Mouse (Mus musculus) forebrain, embryonic 11.5 days (tissue): Measurements from ENCODE around the gene Ttc16. TPM values are rescaled to one million over a fixed set of nuclear protein-coding genes. Genes with fewer than 3 reads are reported as not detected.
A peak's percentile ranks its signal among the peaks of the same experiment; 100 is the strongest.

Experiments used
- ATAC-seq: fragments of 200-750 bp; cut with Nextera tagmentation; replicated peaks from 2 replicates; pipeline ENCODE4 v1.8.0; 2017; ENCODE audit warnings: moderate TSS enrichment; ENCODE audit not compliant: low FRiP score
- DNase-seq: peaks from one replicate; pipeline ENCODE4 v3.0.0-alpha.2; 2017; ENCODE audit warnings: low spot score
- H3K27ac ChIP-seq: fragments of 300-500 bp; sonication (generic); 2 replicates; pipeline ENCODE4 v1.5.1; 2014; ENCODE audit warnings: low read depth, low read length
- H3K27me3 ChIP-seq: fragments of 300-500 bp; sonication (generic); 2 replicates; pipeline ENCODE4 v1.6.1; 2014; ENCODE audit warnings: mild to moderate bottlenecking, low read length, mixed read lengths; ENCODE audit not compliant: control insufficient read depth, insufficient read depth
- H3K36me3 ChIP-seq: fragments of 300-500 bp; sonication (generic); 2 replicates; pipeline ENCODE4 v1.6.1; 2014; ENCODE audit warnings: mild to moderate bottlenecking, low read length, moderate library complexity, mixed read lengths; ENCODE audit not compliant: control insufficient read depth, insufficient read depth
- H3K4me1 ChIP-seq: fragments of 300-500 bp; sonication (generic); replicated peaks from 2 replicates; pipeline ENCODE4 v1.6.1; 2014; ENCODE audit warnings: low read length, mixed read lengths; ENCODE audit not compliant: control insufficient read depth, insufficient read depth
- H3K4me2 ChIP-seq: fragments of 300-500 bp; sonication (generic); 2 replicates; pipeline ENCODE4 v1.6.1; 2014; ENCODE audit warnings: low read depth, mild to moderate bottlenecking, low read length, moderate library complexity, mixed read lengths; ENCODE audit not compliant: severe bottlenecking
- H3K4me3 ChIP-seq: fragments of 300-500 bp; sonication (generic); 2 replicates; pipeline ENCODE4 v1.5.1; 2014; ENCODE audit warnings: low read depth, low read length
- H3K9ac ChIP-seq: fragments of 300-500 bp; sonication (generic); 2 replicates; pipeline ENCODE4 v1.6.1; 2014; ENCODE audit warnings: low read length
- H3K9me3 ChIP-seq: fragments of 300-500 bp; sonication (generic); 2 replicates; pipeline ENCODE4 v1.6.1; 2016; ENCODE audit warnings: low read length, mixed read lengths; ENCODE audit not compliant: control insufficient read depth
- WGBS: fragments of 180-500 bp; shearing (Covaris S2); extraction: QIAGEN DNeasy Blood & Tissue Kit; methylation state at CpG from one replicate; pipeline ENCODE4 v1.1.7; 2014; 5-methylcytosine and 5-hydroxymethylcytosine counted together
- polyA plus RNA-seq: library from polyadenylated mRNA; unstranded; fragments of >200 nt; fragmentation: Nextera tagmentation; extraction: Ambion mirVana; gene quantifications from 2 replicates; pipeline ENCODE4 v1.2.1, GENCODE M21; 2014

Ttc16 gene
- polyA plus RNA-seq, 1 experiment from 2014 or later: 0.80 TPM

DNA sequence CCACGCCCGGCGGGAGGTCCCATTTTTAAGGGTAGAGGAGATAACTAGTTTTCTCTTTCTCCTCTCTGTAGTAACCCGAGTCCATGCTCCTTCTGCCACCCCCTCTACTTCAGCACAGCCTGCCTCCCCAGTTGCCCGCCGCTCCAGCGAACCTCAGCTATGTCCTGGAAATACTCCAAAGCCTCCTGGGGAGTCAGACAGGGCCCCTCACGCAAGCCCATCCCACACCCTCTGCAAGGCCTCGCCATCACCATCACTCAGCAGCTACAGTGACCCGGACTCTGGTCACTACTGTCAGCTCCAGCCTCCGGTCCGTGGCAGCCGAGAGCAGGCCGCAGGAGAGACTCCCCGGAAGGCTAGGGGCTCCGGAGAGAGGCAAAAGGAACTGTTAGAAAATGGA lies 26.4 kb downstream of the Ttc16 start:
- 89% methylated on average over 16 of the region's 16 CpGs for WGBS
- Histone ChIP-seq H3K4me2 (no peak overlapping the region), H3K4me1 (0 out of 2 replicates have a peak, but pooled peaks cover 4% of the 10 kb centered on the region), H3K9ac (no peak overlapping the region), H3K27me3 (no peaks in the 10 kb centered on the region), H3K4me3 (no peak overlapping the region), H3K9me3 (no peaks in the 10 kb centered on the region), H3K36me3 (no peaks in the 10 kb centered on the region; the same call in 1 of the 2 replicates), H3K27ac (no peak overlapping the region)
- ATAC-seq: no peak
- DNase-seq: no peak

DNA sequence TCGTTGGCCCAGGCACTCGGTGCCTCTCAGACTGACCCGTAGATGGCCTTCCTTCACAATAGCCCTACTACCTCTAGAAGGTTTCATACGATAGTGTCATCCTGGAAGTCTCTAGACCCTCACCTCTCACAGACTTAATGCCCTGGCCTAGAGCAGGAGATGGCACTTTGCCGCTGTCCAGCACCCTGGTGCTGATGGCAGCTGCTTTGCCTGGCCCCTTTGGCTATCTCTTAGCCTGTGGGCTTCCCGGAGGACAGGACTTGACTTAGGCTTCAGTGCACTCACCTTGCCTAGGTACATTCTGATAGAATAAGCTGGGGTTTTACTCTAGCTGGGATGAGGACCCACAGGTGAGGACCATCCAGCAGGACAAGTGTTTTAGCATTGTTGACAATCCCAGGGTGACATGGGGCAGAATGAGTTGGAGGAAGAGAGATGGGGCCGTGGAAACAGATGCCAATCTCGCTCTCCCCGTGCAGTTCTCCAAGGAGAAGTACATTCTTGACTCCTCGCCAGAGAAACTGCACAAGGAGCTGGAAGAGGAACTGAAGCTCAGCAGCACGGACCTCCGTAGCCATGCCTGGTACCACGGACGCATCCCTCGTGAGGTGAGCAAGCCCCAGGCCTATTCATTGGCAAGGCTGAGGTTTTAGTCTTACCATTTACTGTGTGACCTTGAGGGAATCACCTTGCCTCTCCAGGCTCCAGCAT lies 31.0 kb downstream of the Ttc16 start:
- DNase-seq: no peak
- Histone ChIP-seq H3K27me3 (0 out of 2 replicates have a peak, but pooled peaks cover 3% of the 10 kb centered on the region), H3K4me2 (no peak overlapping the region), H3K27ac (no peak overlapping the region), H3K36me3 (no peaks in the 10 kb centered on the region; the same call in 1 of the 2 replicates), H3K9ac (no peak overlapping the region), H3K9me3 (no peaks in the 10 kb centered on the region), H3K4me3 (no peak overlapping the region), H3K4me1 (peaks cover 4% of the 10 kb centered on the region; the same call in 1 of the 2 replicates)
- WGBS: 78% methylated on average over 15 of the region's 15 CpGs
- no peak for ATAC-seq

DNA sequence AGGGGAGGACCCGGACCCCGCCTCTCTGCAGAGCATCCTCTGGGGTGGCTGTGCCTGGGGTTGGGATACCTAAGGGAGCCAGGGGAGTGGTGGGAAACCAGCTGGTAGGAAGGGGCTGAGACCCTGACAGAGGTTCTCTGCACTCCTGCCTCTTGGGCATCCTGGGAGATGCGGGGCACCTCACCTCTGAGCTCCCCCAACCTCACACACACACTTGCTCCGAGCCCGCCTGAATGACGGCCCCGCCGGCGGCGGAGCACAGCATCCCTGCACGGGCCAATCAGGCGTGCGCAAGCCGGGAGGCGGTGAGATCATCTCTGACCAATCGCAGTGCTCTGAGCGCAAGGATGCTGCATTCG lies 33.3 kb downstream of the Ttc16 start:
- H3K4me1 ChIP-seq: peaks cover 4% of the 10 kb centered on the region; the same call in 1 of the 2 replicates
- H3K9ac ChIP-seq: peak overlapping the region; percentile 76
- no peaks in the 10 kb centered on the region; the same call in 1 of the 2 replicates for H3K36me3 ChIP-seq
- ATAC-seq (peak; percentile 88), DNase-seq (peak; percentile 89)
- WGBS: 4% methylated on average over 18 of the region's 18 CpGs
- H3K4me2 ChIP-seq: peak overlapping the region; percentile 99
- H3K4me3 ChIP-seq: peak overlapping the region; percentile 71
- H3K27ac ChIP-seq: peak overlapping the region; percentile 70
- H3K27me3 ChIP-seq: 0 out of 2 replicates have a peak, but pooled peaks cover 3% of the 10 kb centered on the region
- H3K9me3 ChIP-seq: no peaks in the 10 kb centered on the region

DNA sequence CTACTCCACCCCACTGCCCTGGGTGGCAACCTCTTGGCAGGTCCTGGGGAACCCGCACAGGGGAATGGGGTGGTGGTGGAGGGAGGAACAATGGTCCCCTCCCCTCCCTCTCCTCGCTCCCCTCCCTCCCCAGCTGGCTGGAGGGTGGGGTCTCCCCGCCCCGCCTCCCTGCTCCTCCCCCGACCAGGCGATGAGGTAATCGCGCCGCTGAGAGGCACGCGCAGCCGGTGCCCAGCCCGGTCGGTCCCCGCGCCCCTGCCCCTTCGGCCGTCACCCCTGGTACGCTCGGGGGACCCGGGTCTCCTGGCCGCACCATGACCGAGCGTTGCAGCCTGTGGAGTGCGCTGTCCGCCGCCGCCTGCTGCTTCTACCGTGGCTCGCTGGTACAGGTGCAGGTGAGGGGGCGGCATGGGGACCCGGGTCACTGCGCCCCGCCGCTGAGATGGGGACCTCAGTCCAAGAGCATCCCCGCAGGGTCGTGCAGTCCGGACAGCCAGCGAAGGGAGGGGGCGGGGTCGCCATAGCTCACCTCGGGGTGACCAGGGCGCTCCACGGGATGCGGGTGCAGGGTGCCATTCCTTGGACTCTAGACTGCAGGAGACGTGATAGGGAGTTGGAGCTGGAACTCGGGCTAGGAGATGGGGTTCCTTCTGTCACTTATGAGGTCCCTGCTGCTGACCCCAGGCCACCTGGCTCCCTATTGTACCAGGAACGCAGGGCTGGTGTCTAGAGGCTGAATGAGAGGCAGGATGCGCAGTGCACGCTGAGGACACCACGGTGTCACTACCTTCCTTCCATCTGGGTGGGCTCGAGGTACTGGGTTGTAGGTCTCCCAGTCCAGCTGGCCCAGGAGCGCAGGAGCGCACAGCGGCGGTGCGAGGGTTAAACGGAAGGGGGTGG lies 33.9 kb downstream of the Ttc16 start:
- 2% methylated on average over 51 of the region's 58 CpGs for WGBS
- Histone ChIP-seq H3K9me3 (no peaks in the 10 kb centered on the region), H3K9ac (peak overlapping the region; percentile 76), H3K4me1 (peaks cover 4% of the 10 kb centered on the region; the same call in 1 of the 2 replicates), H3K4me2 (peak overlapping the region; percentile 99), H3K27me3 (0 out of 2 replicates have a peak, but pooled peaks cover 3% of the 10 kb centered on the region), H3K27ac (peak overlapping the region; percentile 70), H3K4me3 (peak overlapping the region; percentile 71), H3K36me3 (no peaks in the 10 kb centered on the region)
- DNase-seq (peak; percentile 88), ATAC-seq (peak; percentile 70)

DNA sequence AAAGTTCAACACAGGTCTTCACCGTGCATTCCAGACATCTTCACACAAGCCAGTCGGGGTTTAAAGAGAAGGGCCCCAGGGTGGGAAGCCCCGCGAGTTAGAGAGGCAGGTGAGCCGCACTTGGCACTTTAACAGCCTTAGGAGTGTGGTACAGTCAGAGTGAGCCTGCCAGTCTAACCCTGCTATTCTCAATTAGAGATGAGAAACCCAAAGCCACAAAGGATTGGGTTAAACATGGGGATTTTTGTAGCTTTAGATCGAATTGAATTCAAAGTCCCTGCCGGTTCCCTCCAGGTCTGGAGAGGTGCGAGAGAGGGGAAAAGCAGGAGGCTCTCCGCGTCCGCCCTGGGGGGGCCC lies 34.5 kb downstream of the Ttc16 start, which contains the start of gene 6330409D20Rik:
6330409D20Rik (minus strand) TSS at position 101 of the 357 bp plus-strand sequence.
- peak within 1 kb of the TSS; percentile 76 for H3K9ac ChIP-seq
- DNase-seq: no peak
- WGBS: 5% methylated on average over 11 of the region's 11 CpGs
- H3K4me1 ChIP-seq: peaks cover 4% of the 10 kb centered on the region; the same call in 1 of the 2 replicates
- H3K27ac ChIP-seq: peak within 1 kb of the TSS; percentile 70
- no peaks in the 10 kb centered on the region for H3K9me3 ChIP-seq
- peak within 1 kb of the TSS; percentile 99 for H3K4me2 ChIP-seq
- H3K4me3 ChIP-seq: peak within 1 kb of the TSS; percentile 71
- no peaks in the 10 kb centered on the region for H3K36me3 ChIP-seq
- no peak for ATAC-seq
- 0 out of 2 replicates have a peak, but pooled peaks cover 3% of the 10 kb centered on the region for H3K27me3 ChIP-seq

DNA sequence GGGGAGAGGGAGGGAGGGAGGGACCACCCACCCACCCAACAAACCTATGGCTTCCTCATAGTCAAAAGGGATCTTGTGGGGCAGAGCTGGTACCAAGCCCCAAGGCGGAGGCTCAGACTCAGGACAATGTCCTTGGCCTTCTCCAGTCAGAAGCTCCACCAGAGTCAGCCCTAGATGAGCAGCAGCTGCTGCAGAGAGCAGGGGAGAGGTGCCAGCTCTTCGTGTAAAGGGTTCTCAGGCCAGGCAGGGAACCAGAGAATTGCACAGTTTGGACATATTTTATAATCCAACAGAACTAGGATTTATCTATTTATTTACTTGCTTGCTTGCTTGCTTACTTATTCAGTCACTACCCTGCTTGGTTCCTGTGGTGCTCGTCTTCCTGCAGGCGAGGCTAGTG lies 36.1 kb downstream of the Ttc16 start:
- 0 out of 2 replicates have a peak, but pooled peaks cover 3% of the 10 kb centered on the region for H3K27me3 ChIP-seq
- no peak overlapping the region for H3K9ac ChIP-seq
- H3K36me3 ChIP-seq: no peaks in the 10 kb centered on the region
- ATAC-seq: no peak
- H3K27ac ChIP-seq: no peak overlapping the region
- no peak for DNase-seq
- H3K4me2 ChIP-seq: no peak overlapping the region
- H3K4me3 ChIP-seq: no peak overlapping the region
- peaks cover 4% of the 10 kb centered on the region; the same call in 1 of the 2 replicates for H3K4me1 ChIP-seq
- WGBS: 78% methylated on average over 4 of the region's 4 CpGs
- no peaks in the 10 kb centered on the region for H3K9me3 ChIP-seq

DNA sequence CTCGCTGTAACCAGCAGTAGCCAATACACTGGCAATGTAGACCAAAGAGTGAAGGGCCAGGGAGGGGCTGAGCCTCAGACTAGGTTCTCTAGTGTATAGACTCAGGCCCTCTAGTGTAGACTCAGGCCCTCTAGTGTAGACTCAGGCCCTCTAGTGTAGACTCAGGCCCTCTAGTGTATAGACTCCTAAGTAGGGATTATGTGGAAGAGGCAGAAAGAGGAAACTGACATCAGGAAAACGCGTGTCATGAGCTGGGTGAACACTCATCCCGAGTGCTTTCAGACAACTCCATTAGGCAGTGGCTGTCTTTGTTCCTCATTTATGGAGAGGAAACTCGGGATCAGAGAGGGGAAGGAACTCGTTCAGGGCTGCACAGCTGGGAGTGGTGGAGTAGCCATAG lies 38.4 kb downstream of the Ttc16 start:
- H3K9me3 ChIP-seq: no peaks in the 10 kb centered on the region
- H3K36me3 ChIP-seq: no peaks in the 10 kb centered on the region
- H3K27ac ChIP-seq: no peak overlapping the region
- 0 out of 2 replicates have a peak, but pooled peaks cover 3% of the 10 kb centered on the region for H3K27me3 ChIP-seq
- H3K4me1 ChIP-seq: peaks cover 4% of the 10 kb centered on the region; the same call in 1 of the 2 replicates
- WGBS: 58% methylated on average over 6 of the region's 6 CpGs
- no peak overlapping the region for H3K4me3 ChIP-seq
- no peak for ATAC-seq
- H3K9ac ChIP-seq: no peak overlapping the region
- DNase-seq: no peak
- no peak overlapping the region for H3K4me2 ChIP-seq

DNA sequence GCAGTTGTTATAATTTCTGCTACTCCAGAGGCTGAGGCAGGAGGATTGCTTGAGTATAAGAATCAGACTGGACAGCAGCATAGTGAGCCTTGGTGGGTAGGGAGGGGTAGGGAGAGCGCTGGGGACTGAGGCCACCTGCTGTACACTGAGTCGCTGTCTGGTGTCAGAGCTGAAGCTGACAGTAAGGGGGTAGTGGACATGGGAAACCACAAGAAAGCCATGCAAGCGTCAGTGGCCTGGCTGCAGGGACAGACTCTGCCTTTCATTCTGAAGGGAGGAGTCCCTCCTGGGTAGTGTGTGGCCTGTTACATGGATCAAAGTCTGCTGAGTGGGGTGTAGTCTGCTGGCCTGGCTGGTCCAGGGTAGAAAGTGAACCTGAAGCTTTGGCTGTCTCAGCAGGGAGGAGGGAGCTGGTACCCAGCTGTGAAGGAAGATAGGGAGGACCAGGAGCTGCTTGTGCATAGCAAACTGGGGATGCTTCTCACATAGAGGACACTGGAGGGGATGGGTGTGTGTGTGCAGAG lies 39.1 kb downstream of the Ttc16 start:
- H3K36me3 ChIP-seq: no peaks in the 10 kb centered on the region
- WGBS: 48% methylated on average over 3 of the region's 3 CpGs
- DNase-seq: no peak
- H3K4me2 ChIP-seq: no peak overlapping the region
- H3K27me3 ChIP-seq: 0 out of 2 replicates have a peak, but pooled peaks cover 3% of the 10 kb centered on the region
- no peak for ATAC-seq
- no peak overlapping the region for H3K4me3 ChIP-seq
- peaks cover 2% of the 10 kb centered on the region; the same call in 1 of the 2 replicates for H3K4me1 ChIP-seq
- no peak overlapping the region for H3K27ac ChIP-seq
- no peaks in the 10 kb centered on the region for H3K9me3 ChIP-seq
- no peak overlapping the region for H3K9ac ChIP-seq
